Mouse (Mus musculus) embryonic facial prominence, embryonic 10.5 days (tissue): ENCODE results near the gene Tmem30b. TPM values are rescaled to one million over a fixed set of nuclear protein-coding genes. Genes with fewer than 3 reads are reported as not detected.
"Not testable (repeated sequence)": the region's sequence is repeated elsewhere in the genome, so short reads cannot be mapped to it uniquely, and the experiment has no call there.

Experiments used
- DNase-seq: peaks from one replicate; pipeline ENCODE4 v3.0.0-alpha.2; 2017; ENCODE audit warnings: low spot score
- H3K27ac ChIP-seq: fragments of 300-500 bp; sonication (generic); replicated peaks from 2 replicates; pipeline ENCODE4 v1.5.1; 2016; ENCODE audit warnings: mild to moderate bottlenecking
- H3K27me3 ChIP-seq: fragments of 300-500 bp; sonication (generic); replicated peaks from 2 replicates; pipeline ENCODE4 v1.6.1; 2016; ENCODE audit warnings: low read depth, mild to moderate bottlenecking; ENCODE audit not compliant: poor library complexity, severe bottlenecking
- H3K36me3 ChIP-seq: fragments of 300-500 bp; sonication (generic); replicated peaks from 2 replicates; pipeline ENCODE4 v1.6.1; 2016; ENCODE audit warnings: mild to moderate bottlenecking, moderate library complexity
- H3K4me1 ChIP-seq: fragments of 300-500 bp; sonication (generic); 2 replicates; pipeline ENCODE4 v1.6.1; 2016
- H3K4me3 ChIP-seq: fragments of 300-500 bp; sonication (generic); 2 replicates; pipeline ENCODE4 v1.5.1; 2016; ENCODE audit warnings: mild to moderate bottlenecking, moderate library complexity
- H3K9me3 ChIP-seq: fragments of 300-500 bp; sonication (generic); 2 replicates; pipeline ENCODE4 v1.6.1; 2016; ENCODE audit warnings: mild to moderate bottlenecking
- WGBS: fragments of 180-500 bp; shearing (Covaris S2); methylation state at CpG from one replicate; pipeline ENCODE4 v1.1.7; 2016; 5-methylcytosine and 5-hydroxymethylcytosine counted together
- polyA plus RNA-seq: library from polyadenylated mRNA; unstranded; fragments of >200 nt; fragmentation: Nextera tagmentation; extraction: Ambion mirVana; gene quantifications from 2 replicates; pipeline ENCODE4 v1.2.1, GENCODE M21; 2016

Gene Tmem30b
- polyA plus RNA-seq, 1 experiment from 2014 or later, result 11.0 TPM

DNA sequence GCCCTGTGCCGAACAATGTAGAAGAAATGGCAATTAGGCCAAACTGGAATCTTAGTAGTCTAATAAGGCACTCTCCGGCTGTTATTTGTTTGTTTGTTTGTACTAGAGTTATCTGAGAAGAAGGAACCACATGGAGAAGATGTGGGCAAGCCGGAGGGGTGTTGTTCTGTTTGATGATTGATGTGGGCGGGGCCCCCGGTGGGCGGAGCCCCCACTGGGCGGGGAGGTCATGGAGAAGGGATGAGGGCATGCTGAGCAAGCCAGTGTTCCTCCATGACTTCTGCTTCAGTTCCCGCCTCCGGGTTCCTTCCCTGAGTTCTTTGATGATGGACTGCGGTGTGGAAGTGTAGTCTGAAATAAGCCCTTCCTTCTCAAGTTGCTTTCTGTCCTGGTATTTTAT, 1.5 kb upstream of the Tmem30b start:
- WGBS, result 40% methylated on average over 10 of the region's 10 CpGs
- peak; percentile 43 for DNase-seq

DNA sequence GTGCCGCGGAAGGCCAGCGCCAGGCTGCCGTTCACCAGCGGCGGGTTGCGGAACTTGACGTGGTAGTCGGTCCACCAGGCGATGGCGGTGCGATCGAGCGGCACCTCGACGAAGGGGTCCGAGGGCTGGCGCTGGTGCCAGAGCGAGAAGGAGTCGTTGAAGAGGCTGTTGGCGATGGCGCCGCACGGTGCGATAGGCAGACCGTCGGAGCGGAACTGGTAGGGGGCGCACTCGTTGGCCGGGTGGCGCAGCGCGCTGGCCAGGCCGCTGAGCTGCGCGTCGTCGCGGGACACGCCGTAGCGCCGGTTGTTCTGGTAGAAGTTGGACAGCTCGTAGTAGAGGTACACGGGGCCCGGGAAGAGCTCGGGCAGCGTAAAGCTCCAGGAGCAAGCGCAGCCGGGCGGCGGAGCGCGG, 513 bp downstream of the Tmem30b start:
- Histone ChIP-seq H3K27ac (peak overlapping the region; percentile 78), H3K4me1 (peaks cover 60% of the 10 kb centered on the region), H3K4me3 (peak overlapping the region; percentile 59), H3K27me3 (peaks cover 81% of the 10 kb centered on the region), H3K9me3 (no peaks in the 10 kb centered on the region), H3K36me3 (no peaks in the 10 kb centered on the region)
- peak; percentile 77 for DNase-seq
- 1% methylated on average over 55 of the region's 55 CpGs for WGBS

More for the DNA sequence above, 1.5 kb upstream of the Tmem30b start:
- no peaks in the 10 kb centered on the region for H3K36me3 ChIP-seq
- H3K9me3 ChIP-seq, result no peaks in the 10 kb centered on the region
- H3K4me1 ChIP-seq, result peaks cover 47% of the 10 kb centered on the region
- H3K4me3 ChIP-seq, result no peak overlapping the region
- H3K27ac ChIP-seq, result no peak overlapping the region
- peaks cover 89% of the 10 kb centered on the region for H3K27me3 ChIP-seq

DNA sequence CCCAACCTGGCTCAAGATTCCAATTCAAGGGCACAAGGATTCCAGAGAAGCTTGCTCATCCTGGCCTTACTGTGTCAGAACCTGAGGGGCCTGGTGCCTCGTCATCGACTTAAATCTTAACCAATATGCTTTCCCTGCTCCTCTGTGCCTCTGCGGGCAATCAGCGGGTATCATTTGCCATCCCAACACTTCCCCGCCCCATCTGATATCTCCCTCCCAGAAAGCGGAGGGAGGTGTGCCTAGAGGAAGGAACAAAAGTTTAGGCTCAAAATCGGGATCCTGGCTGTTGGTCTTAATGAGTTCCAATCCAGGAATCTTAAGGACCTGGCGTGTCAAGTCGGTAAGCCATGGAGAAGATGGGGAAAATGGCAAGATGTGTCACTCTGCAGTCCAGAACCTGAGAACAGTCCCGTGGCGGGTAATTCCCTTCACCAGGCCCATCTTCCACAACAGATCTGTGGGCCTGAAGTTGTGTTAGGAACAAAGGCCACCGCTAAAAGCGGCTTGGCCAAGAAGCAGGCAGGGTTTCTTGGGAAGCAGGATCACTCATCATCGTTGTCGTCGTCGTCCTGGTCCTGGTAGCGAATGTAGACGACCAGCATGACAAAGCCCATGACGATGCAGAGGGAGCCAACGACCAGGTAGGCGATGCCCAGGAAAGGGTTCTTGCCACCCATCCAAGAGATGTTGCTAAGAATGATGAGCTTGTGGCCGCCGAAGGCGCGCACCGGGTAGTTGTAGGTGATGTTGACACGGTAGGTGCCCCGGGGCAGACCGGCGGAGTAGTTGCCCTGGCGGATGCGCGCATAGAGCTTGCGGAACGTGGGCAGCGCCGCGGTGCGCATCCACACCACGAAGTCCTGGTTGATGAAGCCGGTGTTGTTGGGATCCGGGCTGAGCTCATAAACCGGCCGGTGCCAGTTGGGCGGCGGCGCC, 1.2 kb downstream of the Tmem30b start:
- peaks cover 60% of the 10 kb centered on the region for H3K4me1 ChIP-seq
- peaks cover 74% of the 10 kb centered on the region for H3K27me3 ChIP-seq
- H3K36me3 ChIP-seq, result no peaks in the 10 kb centered on the region
- peak overlapping the region; percentile 59 for H3K4me3 ChIP-seq
- DNase-seq, result peak; percentile 29
- H3K9me3 ChIP-seq, result no peaks in the 10 kb centered on the region
- peak overlapping the region; percentile 78 for H3K27ac ChIP-seq
- 14% methylated on average over 48 of the region's 48 CpGs for WGBS

- peaks cover 56% of the 10 kb centered on the region for H3K27me3 ChIP-seq
- H3K27ac ChIP-seq, result no peak overlapping the region
- H3K4me3 ChIP-seq, result no peak overlapping the region
- H3K36me3 ChIP-seq, result no peaks in the 10 kb centered on the region
- no peaks in the 10 kb centered on the region for H3K9me3 ChIP-seq
- H3K4me1 ChIP-seq, result peaks cover 65% of the 10 kb centered on the region
- no peak for DNase-seq
- 80% methylated on average over 5 of the region's 5 CpGs for WGBS
Observed at GRCm38 (mm10) chr12:73543191-73543590, 3.0 kb downstream of the Tmem30b start.

- 88% methylated on average over 2 of the region's 2 CpGs for whole genome bisulfite sequencing
- H3K36me3 ChIP-seq, result no peaks in the 10 kb centered on the region
Observed at GRCm38 (mm10) chr12:73540402-73540801, 5.8 kb downstream of the Tmem30b start.

DNA sequence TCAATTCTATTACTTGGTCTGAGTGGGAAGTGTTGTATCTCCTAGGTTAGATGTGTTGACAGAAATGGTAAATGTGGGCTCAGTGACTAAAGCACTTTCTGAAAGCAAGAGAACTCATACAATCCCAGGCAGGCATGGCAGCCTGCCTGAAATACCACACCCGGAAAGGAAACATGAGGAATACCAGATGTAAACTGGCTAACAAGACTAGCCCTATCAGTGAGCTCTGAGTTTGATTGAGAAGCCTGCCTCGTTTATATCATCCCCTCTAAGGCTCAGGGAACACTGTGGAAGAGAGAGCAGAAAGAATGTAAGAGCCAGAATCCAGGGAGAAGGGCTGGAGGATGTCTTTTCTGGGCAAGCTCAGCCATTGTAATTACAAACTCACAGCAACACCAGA, 7.0 kb downstream of the Tmem30b start:
- no peaks in the 10 kb centered on the region for H3K36me3 ChIP-seq
- no peak overlapping the region for H3K27ac ChIP-seq
- 36% methylated on average over 2 of the region's 2 CpGs for WGBS
- DNase-seq, result peak; percentile 58
- H3K4me3 ChIP-seq, result peak overlapping the region; percentile 40
- H3K4me1 ChIP-seq, result peaks cover 51% of the 10 kb centered on the region
- no peaks in the 10 kb centered on the region for H3K9me3 ChIP-seq
- H3K27me3 ChIP-seq, result peaks cover 16% of the 10 kb centered on the region

More at GRCm38 (mm10) chr12:73540402-73540801, 5.8 kb downstream of the Tmem30b start:
- H3K27me3 ChIP-seq, result peaks cover 28% of the 10 kb centered on the region
- no peak for DNase-seq
- H3K9me3 ChIP-seq, result no peaks in the 10 kb centered on the region
- no peak overlapping the region for H3K4me3 ChIP-seq
- H3K4me1 ChIP-seq, result peaks cover 60% of the 10 kb centered on the region
- no peak overlapping the region for H3K27ac ChIP-seq

GRCm38 (mm10) chr12:73538139-73538508, 8.1 kb downstream of the Tmem30b start:
- not testable (repeated sequence) for H3K36me3 ChIP-seq, DNase-seq, H3K27me3 ChIP-seq, H3K9me3 ChIP-seq
- 34% methylated on average over 3 of the region's 3 CpGs for WGBS
- Histone ChIP-seq H3K27ac (peak overlapping the region; percentile 44; the same call in 1 of the 2 replicates), H3K4me3 (peak overlapping the region; percentile 33; the same call in 1 of the 2 replicates), H3K4me1 (peaks cover 51% of the 10 kb centered on the region)

DNA sequence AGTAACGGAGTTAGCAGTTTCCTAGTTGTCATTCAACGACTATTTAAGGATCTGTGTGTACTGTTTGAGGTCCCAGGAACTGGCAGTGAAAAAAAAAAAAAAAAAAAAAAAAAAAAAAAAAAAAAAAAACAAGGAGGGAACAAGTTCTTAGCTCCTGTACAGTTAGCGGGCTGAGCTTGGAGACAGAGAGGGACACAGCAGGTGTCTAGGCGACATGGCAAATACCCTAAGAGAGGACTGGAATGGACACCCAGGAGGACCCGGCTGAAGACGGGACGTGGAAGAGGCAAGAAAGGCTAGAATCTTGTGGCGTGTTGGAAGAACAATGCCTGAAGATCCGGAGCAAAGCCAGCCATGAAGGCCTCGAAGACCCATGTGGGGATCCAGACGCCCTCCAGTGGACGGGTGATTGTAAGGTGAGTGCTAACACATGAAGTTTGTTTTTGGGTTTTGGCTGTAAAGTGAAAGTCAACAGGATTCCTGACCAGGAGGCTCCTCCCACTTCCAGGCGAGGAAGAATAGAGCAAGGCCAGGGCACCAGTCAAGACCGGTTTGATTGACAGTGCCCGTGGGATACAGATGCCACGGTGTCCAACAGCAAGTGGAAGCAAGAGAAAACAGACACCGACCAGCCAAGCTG, 8.6 kb downstream of the Tmem30b start:
- Histone ChIP-seq H3K36me3 (no peaks in the 10 kb centered on the region), H3K27ac (peak overlapping the region; percentile 44; the same call in 1 of the 2 replicates), H3K9me3 (no peaks in the 10 kb centered on the region), H3K4me3 (peak overlapping the region; percentile 33; the same call in 1 of the 2 replicates), H3K4me1 (peaks cover 46% of the 10 kb centered on the region), H3K27me3 (peaks cover under 1% of the 10 kb centered on the region; the same call in 1 of the 2 replicates)
- DNase-seq, result peak; percentile 59
- 26% methylated on average over 17 of the region's 17 CpGs for WGBS

DNA sequence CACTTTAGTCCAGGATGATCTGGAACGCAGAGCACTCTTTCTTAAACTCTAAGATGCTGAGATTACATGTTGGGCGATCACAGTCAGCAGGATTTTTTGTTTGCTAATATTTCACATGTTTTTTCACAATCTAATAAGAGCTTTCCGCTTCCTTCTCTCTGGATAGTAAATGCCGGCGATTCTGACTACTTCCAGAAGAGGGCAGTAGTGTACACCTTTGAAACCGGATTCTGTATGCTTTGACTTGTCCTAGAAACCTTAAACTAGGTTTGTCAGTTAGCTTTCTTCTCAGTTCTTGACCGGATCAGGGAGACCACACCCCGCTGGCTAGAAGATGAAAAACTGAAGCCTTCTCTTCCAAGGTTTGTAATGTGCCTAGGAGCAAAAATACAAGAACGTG, 11.6 kb downstream of the Tmem30b start:
- Histone ChIP-seq H3K27ac (no peak overlapping the region), H3K36me3 (no peaks in the 10 kb centered on the region), H3K4me1 (peaks cover 53% of the 10 kb centered on the region), H3K9me3 (no peaks in the 10 kb centered on the region), H3K4me3 (no peak overlapping the region), H3K27me3 (no peaks in the 10 kb centered on the region)
- WGBS, result 14% methylated on average over 9 of the region's 9 CpGs
- peak; percentile 73 for DNase-seq

DNA sequence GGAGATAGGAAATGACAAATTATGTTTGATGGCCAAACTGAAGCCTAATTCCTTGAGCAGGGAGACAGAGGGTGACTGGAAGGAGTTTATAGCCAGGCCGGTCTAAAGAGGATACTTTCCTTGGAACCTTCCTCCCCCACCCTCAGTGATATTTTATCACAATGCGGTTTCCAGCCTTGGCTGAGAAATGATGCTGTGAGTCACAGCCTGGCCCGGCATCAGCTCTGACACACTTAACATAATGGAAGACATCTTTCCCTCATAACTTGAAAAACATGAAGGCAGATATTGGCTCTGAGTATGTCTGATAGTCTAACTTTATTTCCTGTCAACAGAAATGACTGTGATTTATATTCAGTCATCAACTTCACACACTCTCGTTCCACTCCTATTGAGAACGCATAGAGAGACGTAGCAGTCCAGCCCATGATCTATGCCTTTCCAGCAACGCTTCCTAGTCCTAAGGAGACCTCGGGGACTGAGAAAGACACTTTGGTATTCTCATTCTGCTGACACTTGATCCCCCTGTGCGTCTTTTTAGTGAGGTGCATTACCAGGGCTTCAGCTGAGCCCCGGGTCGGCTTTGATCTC, 14.2 kb downstream of the Tmem30b start:
- Histone ChIP-seq H3K27ac (no peak overlapping the region), H3K4me3 (no peak overlapping the region), H3K36me3 (no peaks in the 10 kb centered on the region), H3K27me3 (no peaks in the 10 kb centered on the region), H3K4me1 (peaks cover 52% of the 10 kb centered on the region), H3K9me3 (no peaks in the 10 kb centered on the region)
- 75% methylated on average over 11 of the region's 11 CpGs for WGBS
- DNase-seq, result no peak

GRCm38 (mm10) chr12:73529590-73529989, 16.6 kb downstream of the Tmem30b start:
- Histone ChIP-seq H3K36me3 (no peaks in the 10 kb centered on the region), H3K4me3 (peak overlapping the region; percentile 12; the same call in 1 of the 2 replicates), H3K27me3 (no peaks in the 10 kb centered on the region), H3K9me3 (no peaks in the 10 kb centered on the region), H3K27ac (peak overlapping the region; percentile 78), H3K4me1 (peaks cover 59% of the 10 kb centered on the region)
- 63% methylated on average over 11 of the region's 11 CpGs for WGBS
- DNase-seq, result no peak

DNA sequence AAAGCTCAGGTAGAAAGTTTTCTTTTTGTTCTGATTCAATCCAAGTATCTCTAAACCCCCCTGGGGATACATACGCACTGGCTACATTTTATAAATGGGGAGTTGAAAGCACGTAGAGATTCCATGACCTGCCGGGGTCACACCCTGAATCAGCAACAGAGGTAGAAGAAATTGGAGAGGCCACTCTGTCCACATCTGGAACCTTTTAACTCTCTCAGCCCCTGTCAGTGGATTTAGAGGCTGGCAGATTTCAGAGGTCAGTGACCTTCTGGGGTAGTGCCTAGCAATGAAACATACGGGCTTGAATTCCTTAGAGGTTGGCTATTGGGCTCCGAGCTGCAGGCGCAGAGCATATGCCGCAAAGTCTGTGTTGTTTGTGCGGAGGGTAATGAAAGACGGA, 17.1 kb downstream of the Tmem30b start:
- Histone ChIP-seq H3K27me3 (no peaks in the 10 kb centered on the region), H3K4me3 (peak overlapping the region; percentile 12; the same call in 1 of the 2 replicates), H3K9me3 (no peaks in the 10 kb centered on the region), H3K27ac (peak overlapping the region; percentile 78), H3K36me3 (no peaks in the 10 kb centered on the region), H3K4me1 (peaks cover 59% of the 10 kb centered on the region)
- DNase-seq, result peak; percentile 84
- 18% methylated on average over 9 of the region's 9 CpGs for WGBS
